In genomic region chr2:67445780-67446179, GRCm38 (mm10) we compare ENCODE assay signal across 31 mouse cellular contexts. TPM values are rescaled to one million over a fixed set of nuclear protein-coding genes. Genes with fewer than 3 reads are reported as not detected.
DNase-seq lines count a peak whose midpoint lies in the region; ATAC-seq lines count a peak whose summit lies in the region.
"Had no signal": no experiment of that assay in that cellular context is flagged by ENCODE, and none has a peak within 500 bp of the region (broad histone marks: within the 10 kb centered on the region; RNA-seq: fewer than 3 reads in every experiment).

Gene Xirp2, plus strand, starts transcription at chr2:67446002.

- no peak for ATAC-seq in heart, embryonic 16.5 days (replicated peaks; ENCODE audit: extremely low read depth, insufficient read depth, low FRiP score)
- no peak for ATAC-seq in hindbrain, embryonic 12.5 days (ENCODE audit: low FRiP score)
- ATAC-seq: forebrain, embryonic 16.5 days; hindbrain, postnatal 0 days; intestine, embryonic 16.5 days; liver, embryonic 12.5 days had no signal

- H3K27ac ChIP-seq in heart, embryonic 16.5 days (ENCODE audit: low read length), result no peak within 1 kb of the TSS
- H3K27ac ChIP-seq in hindbrain, embryonic 12.5 days, result no peak within 1 kb of the TSS
- H3K27ac ChIP-seq: hindbrain, postnatal 0 days; kidney, embryonic 15.5 days; limb, embryonic 13.5 days; liver, embryonic 12.5 days; neural tube, embryonic 13.5 days; stomach, postnatal 0 days had no signal

- peak; percentile 40 to 54 for DNase-seq in gastrocnemius, adult 8-10 months (ENCODE audit: low spot score in 2 of 2)
- peak; percentile 20 to 21 for DNase-seq in gastrocnemius, postnatal 36 days
- peak; percentile 23 for DNase-seq in heart, postnatal 4 days
- DNase-seq in spleen, postnatal 14 days (ENCODE audit: low spot score in 2 of 2), result no peak
- no peak for DNase-seq in Muller cell, postnatal 12 days (ENCODE audit: inconsistent ontology term)
- DNase-seq: adrenal gland, adult 2 months; B cell, adult 2 months; cerebellum, adult 11 months; cerebellum, adult 9-11 months; layer of hippocampus, adult 9-11 months; lung, adult 18-20 months; midbrain, embryonic 14.5 days; right cerebral cortex, postnatal 4 days; thymus, adult 2 months; thymus, postnatal 4 days had no signal

- H3K9ac ChIP-seq in heart, embryonic 16.5 days (ENCODE audit: low read length), result no peak within 1 kb of the TSS
- H3K9ac ChIP-seq in hindbrain, embryonic 12.5 days, result no peak within 1 kb of the TSS
- H3K9ac ChIP-seq: kidney, embryonic 15.5 days; limb, embryonic 13.5 days; liver, embryonic 12.5 days; neural tube, embryonic 13.5 days had no signal

- WGBS in heart, embryonic 16.5 days, result 52% methylated on average over 3 of the region's 3 CpGs
- 69% methylated on average over 3 of the region's 3 CpGs for WGBS in hindbrain, embryonic 12.5 days

- H3K36me3 ChIP-seq in heart, embryonic 16.5 days (ENCODE audit: control insufficient read depth, insufficient read depth), result no peaks in the 10 kb centered on the region
- H3K36me3 ChIP-seq in hindbrain, embryonic 12.5 days, result no peaks in the 10 kb centered on the region
- H3K36me3 ChIP-seq: G1E; kidney, embryonic 15.5 days; limb, embryonic 13.5 days; liver, embryonic 12.5 days; neural tube, embryonic 13.5 days had no signal

- H3K9me3 ChIP-seq in heart, embryonic 16.5 days (replicated peaks; ENCODE audit: control insufficient read depth, low read length), result no peaks in the 10 kb centered on the region
- H3K9me3 ChIP-seq in hindbrain, embryonic 12.5 days (replicated peaks), result no peaks in the 10 kb centered on the region
- H3K9me3 ChIP-seq: G1E; kidney, embryonic 15.5 days; limb, embryonic 13.5 days; liver, embryonic 12.5 days; neural tube, embryonic 13.5 days had no signal

- peak within 1 kb of the TSS; percentile 15; the same call in 1 of the 2 replicates for H3K4me2 ChIP-seq in heart, embryonic 16.5 days (ENCODE audit: low read depth, low read length)
- no peak within 1 kb of the TSS for H3K4me2 ChIP-seq in hindbrain, embryonic 12.5 days (replicated peaks)
- H3K4me2 ChIP-seq: kidney, embryonic 15.5 days; limb, embryonic 13.5 days; liver, embryonic 12.5 days; neural tube, embryonic 13.5 days had no signal

- no peaks in the 10 kb centered on the region for H3K27me3 ChIP-seq in heart, embryonic 16.5 days (ENCODE audit: control insufficient read depth, insufficient read depth, low read length)
- H3K27me3 ChIP-seq in hindbrain, embryonic 12.5 days, result no peaks in the 10 kb centered on the region
- H3K27me3 ChIP-seq: CH12.LX; kidney, embryonic 15.5 days; limb, embryonic 13.5 days; liver, embryonic 12.5 days; neural tube, embryonic 13.5 days had no signal

- H3K4me3 ChIP-seq in heart, embryonic 16.5 days (ENCODE audit: low read length), result no peak within 1 kb of the TSS
- H3K4me3 ChIP-seq in hindbrain, embryonic 12.5 days, result no peak within 1 kb of the TSS
- H3K4me3 ChIP-seq: kidney, embryonic 15.5 days; limb, embryonic 13.5 days; liver, embryonic 12.5 days; neural tube, embryonic 13.5 days had no signal

- H3K4me1 ChIP-seq in heart, embryonic 16.5 days (ENCODE audit: control insufficient read depth, insufficient read depth, low read length), result peaks cover 2% of the 10 kb centered on the region
- no peaks in the 10 kb centered on the region for H3K4me1 ChIP-seq in hindbrain, embryonic 12.5 days
- H3K4me1 ChIP-seq: kidney, embryonic 15.5 days; limb, embryonic 13.5 days; liver, embryonic 12.5 days; neural tube, embryonic 13.5 days had no signal

- intact Hi-C loops in gastrocnemius, postnatal 36 days (cut with DNase I), result no loop called here

RNA-seq across cellular contexts. Expression of gene Xirp2, which starts in this region (rescaled TPM):
- 1,000 to 10,000 TPM in 3 of 4 experiments, 100 to 1,000 TPM in 1; 987 to 1,235 (median 1,149) TPM for total RNA-seq in gastrocnemius, adult 8-10 months (2022)
- 100 to 1,000 TPM; 919 to 955 TPM for total RNA-seq in gastrocnemius, postnatal 36 days (2021)
- polyA plus RNA-seq in heart, embryonic 16.5 days (2015; fragmentation: Nextera tagmentation; extraction: Ambion mirVana), result 0.26 and 0.30 TPM in 2 replicates
- 10 to 100 TPM; 36.4 to 37.8 TPM for total RNA-seq in heart, postnatal 4 days (2021)
- polyA plus RNA-seq in hindbrain, embryonic 12.5 days (2016; fragmentation: Nextera tagmentation; extraction: Ambion mirVana), result not detected in 2 replicates
- total RNA-seq: adrenal gland, adult 2 months; CH12.LX; common myeloid progenitor, adult 5-6 weeks; hematopoietic stem cell, adult 5-6 weeks; hindbrain, postnatal 0 days; megakaryocyte-erythroid progenitor cell, adult 5-6 weeks had no signal
- polyA plus RNA-seq: adrenal gland, adult 2 months; forebrain, embryonic 16.5 days; G1E; hindbrain, postnatal 0 days; intestine, embryonic 16.5 days; kidney, embryonic 15.5 days; large intestine, adult 2 months; limb, embryonic 13.5 days; liver, embryonic 12.5 days; midbrain, embryonic 14.5 days; neural tube, embryonic 13.5 days had no signal

Comparison
In these comparisons a context has a peak if more than half of its experiments do, and no peak if none do; other contexts are left out.
1. RNA of gene Xirp2 (total RNA-seq): 987 to 1,235 TPM in gastrocnemius, adult 8-10 months and 919 to 955 TPM in gastrocnemius, postnatal 36 days; 36.4 to 37.8 TPM in heart, postnatal 4 days; every median in the first group is over 10 times any median in the second.
2. DNase-seq: peak in gastrocnemius, adult 8-10 months (2 of 2), gastrocnemius, postnatal 36 days (2 of 2) and heart, postnatal 4 days (single experiment); none in spleen, postnatal 14 days (0 of 2) and Muller cell, postnatal 12 days (single experiment).